Mouse (Mus musculus) hindbrain, embryonic 14.5 days (tissue): ENCODE results near the gene Sema3e. TPM values are rescaled to one million over a fixed set of nuclear protein-coding genes. Genes with fewer than 3 reads are reported as not detected.

Experiments used
- ATAC-seq: fragments of 200-750 bp; cut with Nextera tagmentation; 2 replicates; pipeline ENCODE4 v1.8.0; 2017; ENCODE audit warnings: moderate number of reproducible peaks, mild to moderate bottlenecking, moderate TSS enrichment, moderate library complexity; ENCODE audit not compliant: low FRiP score
- DNase-seq: peaks from one replicate; pipeline ENCODE4 v3.0.0-alpha.2; 2015; ENCODE audit warnings: low spot score
- H3K27ac ChIP-seq: fragments of 300-500 bp; sonication (generic); 2 replicates; pipeline ENCODE4 v1.5.1; 2014; ENCODE audit warnings: mild to moderate bottlenecking, moderate library complexity
- H3K27me3 ChIP-seq: fragments of 300-500 bp; sonication (generic); 2 replicates; pipeline ENCODE4 v1.6.1; 2014; ENCODE audit warnings: mild to moderate bottlenecking, low read length, mixed read lengths; ENCODE audit not compliant: control insufficient read depth, insufficient read depth
- H3K36me3 ChIP-seq: fragments of 300-500 bp; sonication (generic); replicated peaks from 2 replicates; pipeline ENCODE4 v1.6.1; 2014; ENCODE audit not compliant: control insufficient read depth, insufficient read depth
- H3K4me1 ChIP-seq: fragments of 300-500 bp; sonication (generic); replicated peaks from 2 replicates; pipeline ENCODE4 v1.6.1; 2014; ENCODE audit warnings: antibody characterized with exemption, low read length, mixed read lengths; ENCODE audit not compliant: control insufficient read depth, insufficient read depth
- H3K4me2 ChIP-seq: fragments of 300-500 bp; sonication (generic); replicated peaks from 2 replicates; pipeline ENCODE4 v1.6.1; 2014; ENCODE audit warnings: mild to moderate bottlenecking, moderate library complexity
- H3K4me3 ChIP-seq: fragments of 300-500 bp; sonication (generic); replicated peaks from 2 replicates; pipeline ENCODE4 v1.5.1; 2014; ENCODE audit warnings: mild to moderate bottlenecking, low read length
- H3K9ac ChIP-seq: fragments of 300-500 bp; sonication (generic); 2 replicates; pipeline ENCODE4 v1.6.1; 2014
- H3K9me3 ChIP-seq: fragments of 300-500 bp; sonication (generic); 2 replicates; pipeline ENCODE4 v1.6.1; 2016; ENCODE audit warnings: low read length; ENCODE audit not compliant: control insufficient read depth
- WGBS: fragments of 180-500 bp; shearing (Covaris S2); extraction: QIAGEN DNeasy Blood & Tissue Kit; methylation state at CpG from one replicate; pipeline ENCODE4 v1.1.7; 2014; 5-methylcytosine and 5-hydroxymethylcytosine counted together
- polyA plus RNA-seq: library from polyadenylated mRNA; unstranded; fragments of >200 nt; fragmentation: Nextera tagmentation; extraction: Ambion mirVana; gene quantifications from 2 replicates; pipeline ENCODE4 v1.2.1, GENCODE M21; 2014

The Sema3e gene
- polyA plus RNA-seq, 1 experiment from 2014 or later: 5.5 TPM

DNA sequence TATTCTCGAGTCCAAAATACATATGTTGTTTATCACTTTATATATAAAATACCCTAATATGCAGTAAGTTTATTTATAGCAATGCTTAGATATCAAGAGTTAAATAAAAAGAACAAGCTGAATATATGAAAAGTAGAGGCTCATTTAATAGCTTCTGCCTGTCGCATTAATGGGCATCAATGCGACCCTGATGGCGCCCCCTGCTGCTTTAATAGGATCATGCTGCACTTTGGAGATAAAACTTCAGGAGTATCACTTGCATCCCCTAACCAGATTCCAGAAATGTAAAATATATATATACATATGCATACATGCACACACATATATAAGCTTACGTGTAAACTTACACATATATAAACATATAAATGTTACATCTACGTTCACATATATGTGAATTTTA is 199.4 kb downstream of the Sema3e start:
- 89% methylated on average over 6 of the region's 6 CpGs for WGBS
- H3K4me1 ChIP-seq: no peaks in the 10 kb centered on the region
- ATAC-seq (no peak), DNase-seq (no peak)
- H3K4me3 ChIP-seq: no peak overlapping the region
- H3K4me2 ChIP-seq: no peak overlapping the region
- no peak overlapping the region for H3K27ac ChIP-seq
- no peak overlapping the region for H3K9ac ChIP-seq
- H3K27me3 ChIP-seq: no peaks in the 10 kb centered on the region
- no peaks in the 10 kb centered on the region for H3K9me3 ChIP-seq
- no peaks in the 10 kb centered on the region for H3K36me3 ChIP-seq

DNA sequence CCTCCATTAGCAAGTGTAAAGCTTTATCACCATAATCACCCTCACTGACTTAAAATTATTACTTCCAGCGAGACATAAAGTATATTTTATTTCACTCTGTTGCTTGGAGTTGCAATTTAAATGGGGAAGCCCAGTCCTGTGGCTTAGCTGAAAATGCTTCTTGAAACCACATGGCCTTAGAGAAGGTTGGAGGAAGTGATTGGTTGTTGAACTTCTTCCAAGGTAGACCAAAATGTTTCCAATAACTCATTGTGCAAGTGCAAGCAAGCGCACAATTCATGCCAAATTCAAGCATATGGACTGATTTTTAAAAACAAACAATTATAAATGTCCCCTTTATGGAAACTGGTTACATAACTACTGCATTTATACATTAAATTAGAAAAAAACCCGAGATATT is 206.0 kb downstream of the Sema3e start:
- WGBS: 85% methylated on average over 3 of the region's 3 CpGs
- no peak overlapping the region for H3K4me2 ChIP-seq
- no peaks in the 10 kb centered on the region for H3K27me3 ChIP-seq
- H3K9me3 ChIP-seq: no peaks in the 10 kb centered on the region
- DNase-seq (no peak), ATAC-seq (no peak)
- no peak overlapping the region for H3K9ac ChIP-seq
- no peaks in the 10 kb centered on the region for H3K36me3 ChIP-seq
- H3K4me3 ChIP-seq: no peak overlapping the region
- H3K4me1 ChIP-seq: no peaks in the 10 kb centered on the region
- no peak overlapping the region for H3K27ac ChIP-seq

DNA sequence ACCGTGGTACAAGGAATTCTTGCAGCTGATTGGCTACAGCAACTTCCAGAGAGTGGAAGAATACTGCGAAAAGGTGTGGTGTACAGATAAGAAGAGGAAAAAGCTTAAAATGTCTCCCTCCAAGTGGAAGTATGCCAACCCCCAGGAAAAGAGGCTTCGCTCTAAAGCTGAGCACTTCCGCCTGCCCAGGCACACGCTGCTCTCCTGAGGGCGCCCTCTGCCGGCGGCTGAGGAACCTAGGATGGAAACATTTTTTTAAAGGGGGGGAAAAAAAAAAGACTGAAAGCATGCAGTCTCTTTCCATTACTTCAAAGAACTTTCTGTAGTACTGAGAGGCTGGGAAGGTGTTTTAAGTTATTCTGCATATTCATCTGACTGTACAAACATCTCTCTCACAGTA is 227.5 kb downstream of the Sema3e start:
- DNase-seq (peak; percentile 29), ATAC-seq (no peak)
- Histone ChIP-seq H3K27me3 (no peaks in the 10 kb centered on the region), H3K36me3 (no peaks in the 10 kb centered on the region), H3K4me2 (no peak overlapping the region), H3K27ac (no peak overlapping the region), H3K4me1 (no peaks in the 10 kb centered on the region), H3K9me3 (no peaks in the 10 kb centered on the region), H3K4me3 (no peak overlapping the region), H3K9ac (no peak overlapping the region)
- WGBS: 40% methylated on average over 8 of the region's 8 CpGs

DNA sequence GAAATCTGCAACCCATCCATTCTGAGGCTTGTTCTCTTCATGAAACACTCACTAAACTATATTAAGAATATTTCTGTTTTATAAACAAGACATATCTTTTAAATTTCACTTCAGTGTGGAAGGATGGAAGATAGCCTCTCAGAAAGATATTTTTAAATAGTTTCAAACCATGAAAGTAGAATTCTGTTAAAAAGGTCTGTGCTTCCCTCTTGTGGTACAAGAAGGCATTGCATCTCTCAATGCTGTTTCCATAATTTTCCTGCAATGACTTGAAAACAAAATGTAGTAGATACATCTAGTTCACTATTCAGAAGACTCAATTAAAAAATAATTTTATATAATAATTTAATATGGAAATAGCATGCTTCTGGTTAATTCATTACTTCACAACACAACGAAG is 228.3 kb downstream of the Sema3e start:
- Histone ChIP-seq H3K4me1 (no peaks in the 10 kb centered on the region), H3K27ac (no peak overlapping the region), H3K27me3 (no peaks in the 10 kb centered on the region), H3K36me3 (no peaks in the 10 kb centered on the region), H3K9ac (no peak overlapping the region), H3K4me2 (no peak overlapping the region), H3K9me3 (no peaks in the 10 kb centered on the region), H3K4me3 (no peak overlapping the region)
- ATAC-seq: no peak
- WGBS: 88% methylated on average over 1 of the region's 1 CpGs
- DNase-seq: peak; percentile 80

DNA sequence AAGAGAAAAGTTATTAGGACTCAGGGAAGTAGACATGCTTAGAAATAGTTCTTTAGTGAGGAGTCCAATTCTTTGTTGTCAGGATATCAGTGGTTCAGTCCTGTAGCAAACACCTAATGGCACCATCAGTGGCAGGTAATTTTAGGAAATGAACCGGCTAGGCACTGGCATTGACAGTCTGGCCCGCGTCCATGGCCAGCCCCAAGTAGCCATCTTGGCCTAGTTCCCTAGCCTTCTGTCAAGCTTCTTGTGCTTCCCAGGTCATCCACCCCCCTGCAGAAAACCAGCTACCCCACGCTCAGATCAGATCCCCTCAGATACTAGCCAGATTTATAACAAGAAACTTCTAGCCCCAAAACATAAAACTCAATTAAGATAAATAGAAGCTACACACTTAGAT is 235.1 kb downstream of the Sema3e start:
- peaks cover 4% of the 10 kb centered on the region; the same call in 1 of the 2 replicates for H3K9me3 ChIP-seq
- no peak overlapping the region for H3K4me2 ChIP-seq
- H3K27me3 ChIP-seq: no peaks in the 10 kb centered on the region
- 92% methylated on average over 4 of the region's 4 CpGs for WGBS
- no peak overlapping the region for H3K4me3 ChIP-seq
- no peak overlapping the region for H3K27ac ChIP-seq
- no peak for DNase-seq
- H3K4me1 ChIP-seq: no peaks in the 10 kb centered on the region
- no peaks in the 10 kb centered on the region for H3K36me3 ChIP-seq
- ATAC-seq: no peak
- H3K9ac ChIP-seq: no peak overlapping the region

DNA sequence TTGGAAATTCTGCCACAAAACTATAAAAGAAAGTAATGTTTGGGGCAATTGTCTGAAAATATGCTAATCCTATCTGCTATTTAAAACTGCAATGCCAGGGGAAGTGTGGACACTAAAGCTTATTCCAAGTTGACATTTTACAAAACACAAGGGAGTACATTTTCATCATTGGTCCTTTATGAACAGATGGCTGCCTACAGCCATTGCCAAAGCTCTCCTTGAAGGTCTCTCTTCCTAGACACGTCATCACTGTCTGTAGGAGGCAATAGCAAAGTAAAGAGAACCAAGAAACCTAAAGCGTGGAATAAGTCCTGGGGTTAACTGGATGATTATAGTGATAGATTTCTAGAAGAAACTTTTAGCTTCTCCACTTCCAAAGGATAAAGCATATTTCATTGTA is 242.3 kb downstream of the Sema3e start:
- ATAC-seq (no peak), DNase-seq (no peak)
- Histone ChIP-seq H3K27ac (no peak overlapping the region), H3K9me3 (no peaks in the 10 kb centered on the region), H3K36me3 (no peaks in the 10 kb centered on the region), H3K4me2 (no peak overlapping the region), H3K4me1 (no peaks in the 10 kb centered on the region), H3K4me3 (no peak overlapping the region), H3K27me3 (no peaks in the 10 kb centered on the region), H3K9ac (no peak overlapping the region)
- 84% methylated on average over 2 of the region's 2 CpGs for WGBS

Other genes with a start within 250 kb of the Sema3e start
- not detected in 2 replicates for gene Speer3, start 233.7 kb upstream of the Sema3e start, polyA plus RNA-seq